Mouse (Mus musculus): Measurements from ENCODE around the gene Arl8b. TPM values are rescaled to one million over a fixed set of nuclear protein-coding genes. Genes with fewer than 3 reads are reported as not detected.

Arl8b gene
- polyA plus RNA-seq, 1 experiment from 2014 or later, result 112 TPM

DNA sequence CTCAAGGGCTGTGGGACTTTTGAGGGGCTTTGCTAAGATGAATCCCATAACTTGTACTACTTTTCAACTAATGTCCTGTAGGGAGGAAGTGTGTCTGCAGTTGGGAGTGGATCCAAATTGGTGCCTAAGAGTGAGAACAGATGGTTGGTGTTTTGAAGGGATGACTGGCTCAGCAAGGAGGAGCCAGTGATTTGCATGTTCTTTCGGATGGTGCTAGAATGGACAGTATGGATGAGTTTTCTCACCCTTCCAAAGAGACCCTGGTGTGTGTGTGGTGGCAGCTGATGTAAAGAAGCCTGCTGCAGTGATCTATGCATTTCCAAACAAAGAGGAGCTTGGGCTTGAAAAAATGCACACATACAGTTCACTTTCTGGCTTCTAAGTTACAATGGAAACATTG lies 22.3 kb downstream of the Arl8b start:
- no peak for ATAC-seq
- H3K9me3 ChIP-seq (replicated peaks; ENCODE audit: control insufficient read depth, low read length, poor library complexity, severe bottlenecking), result no peaks in the 10 kb centered on the region
- peaks cover 5% of the 10 kb centered on the region; the same call in 1 of the 2 replicates for H3K4me1 ChIP-seq (ENCODE audit: control insufficient read depth, insufficient read depth, low read length)
- H3K27ac ChIP-seq (ENCODE audit: low read length), result no peak overlapping the region
- H3K4me2 ChIP-seq (ENCODE audit: low read length), result no peak overlapping the region
- no peak overlapping the region for H3K4me3 ChIP-seq (ENCODE audit: low read depth, low read length)
- H3K9ac ChIP-seq (ENCODE audit: low read depth, low read length), result no peak overlapping the region
- WGBS, result 34% methylated on average over 1 of the region's 1 CpGs
- H3K36me3 ChIP-seq (ENCODE audit: control insufficient read depth, insufficient read depth, low read length), result no peaks in the 10 kb centered on the region
- no peaks in the 10 kb centered on the region for H3K27me3 ChIP-seq (ENCODE audit: control insufficient read depth, insufficient read depth, low read depth, low read length)

DNA sequence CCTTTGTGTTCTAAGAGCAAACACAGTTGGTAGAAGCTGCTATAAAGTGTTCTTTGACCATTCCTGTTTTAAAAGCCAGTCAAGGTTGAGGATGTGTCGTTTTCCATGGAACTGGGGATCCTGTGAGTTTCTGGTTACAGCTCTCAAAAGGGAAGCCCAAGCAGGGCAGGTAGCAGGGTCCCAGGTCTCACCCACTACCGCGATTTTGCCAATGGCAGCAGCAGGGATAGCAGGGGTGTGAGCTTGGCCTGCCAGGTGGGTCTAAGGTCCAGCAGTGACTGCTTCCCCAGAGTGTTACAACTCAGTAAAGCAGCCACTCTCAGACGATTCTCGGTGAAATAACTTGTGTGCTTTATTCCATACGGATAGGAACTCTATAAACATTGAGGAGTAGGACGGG lies 23.0 kb downstream of the Arl8b start:
- no peaks in the 10 kb centered on the region for H3K9me3 ChIP-seq (replicated peaks; ENCODE audit: control insufficient read depth, low read length, poor library complexity, severe bottlenecking)
- no peaks in the 10 kb centered on the region for H3K36me3 ChIP-seq (ENCODE audit: control insufficient read depth, insufficient read depth, low read length)
- no peaks in the 10 kb centered on the region for H3K27me3 ChIP-seq (ENCODE audit: control insufficient read depth, insufficient read depth, low read depth, low read length)
- H3K4me2 ChIP-seq (ENCODE audit: low read length), result no peak overlapping the region
- no peak overlapping the region for H3K27ac ChIP-seq (ENCODE audit: low read length)
- H3K4me1 ChIP-seq (ENCODE audit: control insufficient read depth, insufficient read depth, low read length), result peaks cover 5% of the 10 kb centered on the region; the same call in 1 of the 2 replicates
- no peak overlapping the region for H3K9ac ChIP-seq (ENCODE audit: low read depth, low read length)
- ATAC-seq, result no peak
- H3K4me3 ChIP-seq (ENCODE audit: low read depth, low read length), result no peak overlapping the region
- WGBS, result 88% methylated on average over 7 of the region's 7 CpGs

DNA sequence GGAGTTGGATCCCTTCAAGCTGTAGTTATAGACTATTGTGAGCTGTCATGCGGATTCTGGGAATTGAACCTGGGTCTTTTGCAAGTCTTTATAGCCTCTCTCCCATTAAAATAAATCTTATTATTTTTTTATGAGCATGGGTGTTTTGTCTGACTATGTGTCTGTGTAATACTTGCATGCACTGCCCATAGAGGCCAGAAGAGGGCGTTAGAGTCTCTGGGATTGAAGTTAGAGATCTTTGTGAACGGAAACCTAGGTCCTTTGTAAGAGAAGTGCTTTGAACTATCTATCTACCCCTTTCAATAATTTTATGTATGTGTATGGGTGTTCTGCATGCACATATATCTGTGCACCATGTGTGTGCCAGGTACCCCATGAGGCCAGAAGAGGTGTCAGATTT lies 24.5 kb downstream of the Arl8b start:
- Histone ChIP-seq H3K9me3 (replicated peaks; ENCODE audit: control insufficient read depth, low read length, poor library complexity, severe bottlenecking) (no peaks in the 10 kb centered on the region), H3K36me3 (ENCODE audit: control insufficient read depth, insufficient read depth, low read length) (no peaks in the 10 kb centered on the region), H3K4me2 (ENCODE audit: low read length) (no peak overlapping the region), H3K4me3 (ENCODE audit: low read depth, low read length) (no peak overlapping the region), H3K4me1 (ENCODE audit: control insufficient read depth, insufficient read depth, low read length) (peaks cover 5% of the 10 kb centered on the region; the same call in 1 of the 2 replicates), H3K27ac (ENCODE audit: low read length) (no peak overlapping the region), H3K27me3 (ENCODE audit: control insufficient read depth, insufficient read depth, low read depth, low read length) (no peaks in the 10 kb centered on the region), H3K9ac (ENCODE audit: low read depth, low read length) (no peak overlapping the region)
- no peak for ATAC-seq
- WGBS, result 78% methylated on average over 3 of the region's 3 CpGs

DNA sequence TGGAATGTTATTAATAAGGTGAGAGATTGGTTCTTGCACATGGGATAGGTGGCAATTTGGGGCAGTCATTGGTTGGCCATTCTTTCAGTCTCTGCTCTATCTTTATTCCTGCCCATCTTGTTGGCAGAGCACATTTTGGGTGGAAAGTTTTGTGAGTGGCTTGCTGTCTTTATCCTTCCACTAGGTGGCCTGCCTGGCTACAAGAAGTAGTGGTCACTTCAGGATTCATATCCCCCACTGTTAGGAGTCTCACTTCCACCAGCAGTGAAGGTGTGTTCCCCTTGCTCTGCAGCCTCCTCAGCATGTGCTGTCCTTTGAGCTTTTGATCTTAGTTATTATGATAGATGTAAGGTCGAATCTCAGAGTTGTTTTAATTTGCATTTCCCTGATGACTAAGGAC lies 25.9 kb downstream of the Arl8b start:
- Histone ChIP-seq H3K9ac (ENCODE audit: low read depth, low read length) (no peak overlapping the region), H3K4me2 (ENCODE audit: low read length) (no peak overlapping the region), H3K4me1 (ENCODE audit: control insufficient read depth, insufficient read depth, low read length) (peaks cover 5% of the 10 kb centered on the region; the same call in 1 of the 2 replicates), H3K4me3 (ENCODE audit: low read depth, low read length) (no peak overlapping the region), H3K36me3 (ENCODE audit: control insufficient read depth, insufficient read depth, low read length) (no peaks in the 10 kb centered on the region), H3K27ac (ENCODE audit: low read length) (no peak overlapping the region), H3K9me3 (replicated peaks; ENCODE audit: control insufficient read depth, low read length, poor library complexity, severe bottlenecking) (no peaks in the 10 kb centered on the region), H3K27me3 (ENCODE audit: control insufficient read depth, insufficient read depth, low read depth, low read length) (no peaks in the 10 kb centered on the region)
- 92% methylated on average over 1 of the region's 1 CpGs for WGBS
- no peak for ATAC-seq

DNA sequence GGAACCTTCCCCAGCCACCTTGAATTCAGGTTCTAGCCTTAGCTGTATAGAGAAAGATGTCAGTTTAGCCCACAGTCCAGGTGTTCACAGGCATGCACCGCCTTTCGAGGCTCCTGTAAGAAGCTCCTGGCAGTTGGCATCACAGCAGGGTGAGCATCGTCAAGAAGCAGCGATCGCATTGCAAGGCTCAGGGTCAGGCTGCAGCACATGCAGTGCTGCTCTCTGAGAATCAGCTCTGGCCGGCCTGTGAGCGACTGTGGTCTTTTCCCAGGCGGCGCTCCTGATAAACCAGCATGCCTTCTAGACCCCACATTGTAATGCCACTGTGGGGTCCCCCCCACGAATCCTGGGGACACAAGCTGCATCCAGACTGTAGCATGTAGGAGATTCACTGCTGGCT lies 27.3 kb downstream of the Arl8b start:
- Histone ChIP-seq H3K4me1 (ENCODE audit: control insufficient read depth, insufficient read depth, low read length) (no peaks in the 10 kb centered on the region), H3K27me3 (ENCODE audit: control insufficient read depth, insufficient read depth, low read depth, low read length) (no peaks in the 10 kb centered on the region), H3K4me2 (ENCODE audit: low read length) (no peak overlapping the region), H3K9me3 (replicated peaks; ENCODE audit: control insufficient read depth, low read length, poor library complexity, severe bottlenecking) (no peaks in the 10 kb centered on the region), H3K9ac (ENCODE audit: low read depth, low read length) (no peak overlapping the region), H3K36me3 (ENCODE audit: control insufficient read depth, insufficient read depth, low read length) (0 out of 2 replicates have a peak, but pooled peaks cover 4% of the 10 kb centered on the region), H3K27ac (ENCODE audit: low read length) (no peak overlapping the region), H3K4me3 (ENCODE audit: low read depth, low read length) (no peak overlapping the region)
- 76% methylated on average over 10 of the region's 10 CpGs for WGBS
- no peak for ATAC-seq

DNA sequence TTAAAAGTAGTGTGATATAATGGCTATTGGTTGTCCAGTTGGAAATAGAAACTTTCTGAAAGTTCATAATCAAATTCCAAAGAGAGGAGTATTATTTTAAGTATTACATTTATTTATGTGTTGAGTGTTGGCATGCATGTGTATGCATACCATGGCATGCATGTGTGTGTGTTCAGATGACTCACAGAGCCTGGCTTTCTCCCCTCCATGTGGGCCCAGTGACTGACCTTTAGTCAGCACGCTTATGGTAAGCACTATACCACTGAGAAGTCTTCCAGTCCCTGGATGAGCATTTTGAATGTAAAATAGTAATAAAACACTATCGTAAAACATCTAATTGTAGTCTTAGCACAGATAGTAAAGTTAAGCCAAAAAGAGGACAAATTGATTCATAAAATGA lies 29.2 kb downstream of the Arl8b start:
- 90% methylated on average over 2 of the region's 2 CpGs for WGBS
- no peak for ATAC-seq
- H3K36me3 ChIP-seq (ENCODE audit: control insufficient read depth, insufficient read depth, low read length), result 0 out of 2 replicates have a peak, but pooled peaks cover 6% of the 10 kb centered on the region
- no peak overlapping the region for H3K4me2 ChIP-seq (ENCODE audit: low read length)
- no peak overlapping the region for H3K9ac ChIP-seq (ENCODE audit: low read depth, low read length)
- H3K4me1 ChIP-seq (ENCODE audit: control insufficient read depth, insufficient read depth, low read length), result no peaks in the 10 kb centered on the region
- no peak overlapping the region for H3K27ac ChIP-seq (ENCODE audit: low read length)
- H3K4me3 ChIP-seq (ENCODE audit: low read depth, low read length), result no peak overlapping the region
- no peaks in the 10 kb centered on the region for H3K27me3 ChIP-seq (ENCODE audit: control insufficient read depth, insufficient read depth, low read depth, low read length)
- H3K9me3 ChIP-seq (replicated peaks; ENCODE audit: control insufficient read depth, low read length, poor library complexity, severe bottlenecking), result no peaks in the 10 kb centered on the region

DNA sequence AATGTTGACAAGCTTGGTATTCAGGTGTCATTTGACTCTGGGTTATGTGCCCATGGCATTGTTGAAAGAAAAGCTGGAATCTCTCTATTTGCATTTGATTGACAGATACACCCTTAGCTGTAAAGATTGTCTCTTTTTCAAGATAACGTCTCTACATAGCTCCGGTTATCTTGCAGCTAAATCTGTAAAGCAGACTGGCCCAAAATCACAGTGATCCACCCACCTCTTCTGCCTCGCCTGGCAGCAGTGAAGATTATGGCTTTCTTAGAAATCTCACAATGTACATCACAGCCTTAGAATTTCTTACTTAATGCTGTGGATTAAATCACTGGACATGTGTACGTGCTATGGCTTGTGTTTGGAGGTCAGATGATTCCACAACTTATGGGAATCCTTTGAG lies 34.6 kb downstream of the Arl8b start:
- H3K27me3 ChIP-seq (ENCODE audit: control insufficient read depth, insufficient read depth, low read depth, low read length), result no peaks in the 10 kb centered on the region
- ATAC-seq, result no peak
- H3K36me3 ChIP-seq (ENCODE audit: control insufficient read depth, insufficient read depth, low read length), result peaks cover 13% of the 10 kb centered on the region
- H3K27ac ChIP-seq (ENCODE audit: low read length), result no peak overlapping the region
- no peak overlapping the region for H3K4me3 ChIP-seq (ENCODE audit: low read depth, low read length)
- no peaks in the 10 kb centered on the region for H3K9me3 ChIP-seq (replicated peaks; ENCODE audit: control insufficient read depth, low read length, poor library complexity, severe bottlenecking)
- H3K4me2 ChIP-seq (ENCODE audit: low read length), result no peak overlapping the region
- no peak overlapping the region for H3K9ac ChIP-seq (ENCODE audit: low read depth, low read length)
- 75% methylated on average over 4 of the region's 4 CpGs for WGBS
- no peaks in the 10 kb centered on the region for H3K4me1 ChIP-seq (ENCODE audit: control insufficient read depth, insufficient read depth, low read length)

DNA sequence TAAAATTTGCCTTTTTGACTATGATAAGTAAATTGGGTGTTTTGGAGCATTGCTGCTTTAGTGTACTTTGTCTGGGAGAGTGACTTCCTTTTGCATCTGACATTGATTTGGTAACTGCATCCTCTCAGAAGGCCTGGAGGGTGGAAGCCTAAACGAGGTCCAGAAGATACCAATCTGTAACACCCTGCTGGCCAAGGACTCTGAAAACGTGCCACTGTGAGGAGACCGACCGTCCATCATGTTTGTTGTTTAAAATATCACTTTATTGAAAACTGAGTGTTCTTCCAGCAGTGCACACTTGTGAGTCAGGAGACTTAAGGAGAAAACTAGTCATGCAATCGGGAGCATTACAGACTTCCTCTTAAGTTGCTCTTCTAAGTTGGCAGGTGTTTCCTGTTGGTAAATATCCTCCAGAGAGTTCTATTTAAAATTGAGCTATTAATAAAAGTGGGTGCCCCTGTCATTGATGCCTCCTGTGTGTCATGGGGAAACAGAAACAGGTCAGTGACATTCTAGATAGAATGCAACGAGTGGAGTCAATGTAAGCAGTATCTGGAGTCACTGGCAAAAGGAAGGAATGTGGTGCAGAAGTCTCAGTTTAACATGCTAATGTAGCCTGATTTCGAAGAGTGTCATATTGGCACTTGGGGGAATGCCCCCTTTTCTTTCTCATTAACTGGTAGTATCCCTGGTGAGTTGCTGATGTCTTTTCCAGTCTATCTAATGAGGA lies 42.1 kb downstream of the Arl8b start:
- H3K36me3 ChIP-seq (ENCODE audit: control insufficient read depth, insufficient read depth, low read length), result peaks cover 3% of the 10 kb centered on the region; the same call in 1 of the 2 replicates
- 85% methylated on average over 7 of the region's 7 CpGs for WGBS
- ATAC-seq, result no peak

DNA sequence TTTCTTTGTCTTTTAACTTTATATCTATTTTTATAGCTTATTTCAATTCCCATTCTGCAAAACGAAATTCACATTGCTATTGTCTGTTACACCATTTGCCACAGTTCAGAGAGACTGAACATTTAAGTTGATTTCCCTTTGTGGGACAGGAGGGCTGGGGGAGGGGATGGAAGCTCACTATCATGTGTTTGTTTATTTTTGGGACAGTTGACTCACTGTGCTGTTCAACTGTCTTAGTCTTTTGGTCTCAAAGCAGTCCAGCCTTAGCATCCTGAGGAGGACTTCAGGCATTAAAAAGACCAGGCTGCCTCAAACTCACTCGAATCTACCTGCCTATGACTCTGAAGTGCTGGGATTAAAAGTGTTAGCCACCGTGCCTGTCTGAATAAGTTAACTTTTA lies 43.2 kb downstream of the Arl8b start:
- WGBS, result 71% methylated on average over 3 of the region's 3 CpGs
- Histone ChIP-seq H3K36me3 (ENCODE audit: control insufficient read depth, insufficient read depth, low read length) (peaks cover 3% of the 10 kb centered on the region; the same call in 1 of the 2 replicates), H3K4me1 (ENCODE audit: control insufficient read depth, insufficient read depth, low read length) (peaks cover 15% of the 10 kb centered on the region), H3K9me3 (replicated peaks; ENCODE audit: control insufficient read depth, low read length, poor library complexity, severe bottlenecking) (no peaks in the 10 kb centered on the region), H3K9ac (ENCODE audit: low read depth, low read length) (no peak overlapping the region), H3K4me2 (ENCODE audit: low read length) (no peak overlapping the region), H3K27ac (ENCODE audit: low read length) (no peak overlapping the region), H3K27me3 (ENCODE audit: control insufficient read depth, insufficient read depth, low read depth, low read length) (no peaks in the 10 kb centered on the region), H3K4me3 (ENCODE audit: low read depth, low read length) (no peak overlapping the region)
- no peak for ATAC-seq

More for the DNA sequence above, 42.1 kb downstream of the Arl8b start:
- Histone ChIP-seq H3K9ac (ENCODE audit: low read depth, low read length) (no peak overlapping the region), H3K4me2 (ENCODE audit: low read length) (no peak overlapping the region), H3K4me1 (ENCODE audit: control insufficient read depth, insufficient read depth, low read length) (peaks cover 12% of the 10 kb centered on the region), H3K9me3 (replicated peaks; ENCODE audit: control insufficient read depth, low read length, poor library complexity, severe bottlenecking) (no peaks in the 10 kb centered on the region), H3K4me3 (ENCODE audit: low read depth, low read length) (no peak overlapping the region), H3K27ac (ENCODE audit: low read length) (no peak overlapping the region), H3K27me3 (ENCODE audit: control insufficient read depth, insufficient read depth, low read depth, low read length) (no peaks in the 10 kb centered on the region)
